Mouse (Mus musculus): ENCODE data around the gene Xpo6. TPM values are rescaled to one million over a fixed set of nuclear protein-coding genes. Genes with fewer than 3 reads are reported as not detected.

The Xpo6 gene
- 19.3 and 19.7 TPM in 2 replicates for polyA plus RNA-seq (2015; fragmentation: Nextera tagmentation; extraction: Ambion mirVana)

DNA sequence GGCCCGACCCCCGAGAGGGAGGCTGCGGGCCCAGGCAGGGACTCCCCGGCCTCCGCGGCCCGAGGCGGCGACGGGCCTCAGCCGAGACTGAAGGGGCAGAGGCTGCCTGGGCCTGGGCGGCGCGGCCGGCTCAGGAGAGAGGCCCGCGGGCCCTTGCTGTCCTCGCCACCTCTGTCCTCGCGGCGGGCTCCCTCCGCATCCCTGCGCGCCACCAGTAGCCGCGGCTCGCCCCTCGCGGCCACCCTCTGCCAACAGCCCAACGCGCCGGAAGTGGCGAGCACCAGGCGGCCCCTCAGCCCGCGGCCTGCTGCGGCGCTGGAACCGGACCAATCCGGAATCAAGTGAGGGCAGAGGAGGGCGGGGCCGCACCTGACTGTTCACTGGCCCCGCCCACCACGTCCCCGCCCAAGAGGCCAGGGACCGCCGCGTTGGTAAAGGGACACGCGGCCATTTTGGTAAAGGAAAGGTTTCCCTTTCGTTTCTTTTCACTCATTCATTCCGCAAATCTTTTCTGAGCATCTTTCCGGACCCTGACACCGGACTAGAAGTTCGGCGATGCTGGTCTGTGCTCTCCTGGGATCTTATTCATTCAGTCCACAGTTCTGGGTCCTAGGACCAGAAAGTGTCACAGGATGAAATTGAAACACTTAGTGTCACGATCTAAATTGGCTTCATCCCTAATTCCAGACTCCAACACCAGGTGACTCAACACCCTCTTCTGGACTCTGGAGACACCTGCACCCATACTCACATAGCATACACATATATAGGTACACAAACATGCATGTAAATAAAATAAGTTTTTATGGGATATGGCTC, at the start of gene Xpo6:
Gene Xpo6, minus strand, starts transcription at position 324 of the 819 bp plus-strand sequence.
- Histone ChIP-seq H3K4me1 (replicated peaks; ENCODE audit: control insufficient read depth, insufficient read depth) (peaks cover 3% of the 10 kb centered on the region), H3K4me3 (ENCODE audit: low read depth, low read length) (peak within 1 kb of the TSS; percentile 92), H3K4me2 (replicated peaks; ENCODE audit: low read depth) (peak within 1 kb of the TSS; percentile 86), H3K27ac (replicated peaks) (peak within 1 kb of the TSS; percentile 95), H3K9me3 (ENCODE audit: control insufficient read depth, low read length) (no peaks in the 10 kb centered on the region), H3K27me3 (ENCODE audit: control insufficient read depth, insufficient read depth, low read length) (no peaks in the 10 kb centered on the region), H3K9ac (ENCODE audit: low read length) (peak within 1 kb of the TSS; percentile 98), H3K36me3 (ENCODE audit: control insufficient read depth, insufficient read depth, low read length) (no peaks in the 10 kb centered on the region)
- peak; percentile 96 for ATAC-seq (ENCODE audit: low FRiP score, low TSS enrichment)
- TF ChIP-seq EP300 (optimal IDR thresholded peaks at IDR 0.05), result no peak
- peak; percentile 30 for TF ChIP-seq CTCF (IDR thresholded peaks at IDR 0.05; ENCODE audit: low read depth)
- WGBS, result under 1% methylated on average over 31 of the region's 57 CpGs
- DNase-seq (ENCODE audit: low spot score), result peak; percentile 98

DNA sequence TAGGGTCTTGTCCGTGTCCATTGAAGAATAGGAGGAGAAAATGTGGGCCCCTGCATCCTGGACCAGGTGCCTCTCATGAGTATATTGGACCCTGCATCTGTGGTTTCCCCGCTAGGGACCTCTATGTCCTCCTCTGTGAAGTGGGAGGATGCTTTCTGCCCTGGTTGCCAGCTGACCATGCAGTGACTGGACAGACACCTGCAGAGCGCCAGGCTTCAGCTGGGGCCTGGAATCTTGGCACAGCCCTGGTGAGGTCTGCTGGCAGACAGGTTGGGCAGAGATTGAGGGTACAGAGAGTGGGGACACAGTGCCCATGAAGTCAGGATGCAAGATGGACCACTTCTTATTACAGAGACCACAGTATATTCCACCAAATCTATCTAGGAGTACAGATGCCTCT, 49.7 kb upstream of the Xpo6 start:
- no peak for ATAC-seq (ENCODE audit: low FRiP score, low TSS enrichment)
- Histone ChIP-seq H3K27ac (replicated peaks) (no peak overlapping the region), H3K36me3 (ENCODE audit: control insufficient read depth, insufficient read depth, low read length) (no peaks in the 10 kb centered on the region), H3K4me3 (ENCODE audit: low read depth, low read length) (no peak overlapping the region), H3K9ac (ENCODE audit: low read length) (no peak overlapping the region), H3K27me3 (ENCODE audit: control insufficient read depth, insufficient read depth, low read length) (no peaks in the 10 kb centered on the region), H3K4me2 (replicated peaks; ENCODE audit: low read depth) (no peak overlapping the region), H3K9me3 (ENCODE audit: control insufficient read depth, low read length) (no peaks in the 10 kb centered on the region), H3K4me1 (replicated peaks; ENCODE audit: control insufficient read depth, insufficient read depth) (0 out of 2 replicates have a peak, but pooled peaks cover 3% of the 10 kb centered on the region)
- 85% methylated on average over 3 of the region's 3 CpGs for WGBS
- TF ChIP-seq EP300 (optimal IDR thresholded peaks at IDR 0.05) (no peak), CTCF (IDR thresholded peaks at IDR 0.05; ENCODE audit: low read depth) (no peak)
- no peak for DNase-seq (ENCODE audit: low spot score)

DNA sequence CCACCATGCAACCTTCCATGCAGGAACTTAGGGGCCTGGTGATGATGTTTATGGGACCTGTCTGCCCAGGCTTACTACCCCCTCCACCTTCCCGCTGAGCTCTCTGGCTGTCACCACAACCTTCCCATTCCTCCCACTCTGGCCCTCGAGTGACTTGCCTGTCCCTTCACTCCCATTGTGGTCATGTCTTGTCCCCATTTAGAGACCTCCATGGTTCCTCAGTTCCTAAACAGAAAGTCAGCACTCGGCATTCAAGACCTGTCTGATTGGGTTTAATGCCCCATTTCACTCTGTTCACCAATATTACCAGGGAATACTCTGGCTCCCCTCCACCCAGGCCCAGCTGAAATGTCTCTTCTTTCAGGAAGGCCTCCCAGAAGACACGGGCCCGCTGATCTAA, 48.8 kb upstream of the Xpo6 start:
- Histone ChIP-seq H3K27me3 (ENCODE audit: control insufficient read depth, insufficient read depth, low read length) (no peaks in the 10 kb centered on the region), H3K36me3 (ENCODE audit: control insufficient read depth, insufficient read depth, low read length) (no peaks in the 10 kb centered on the region), H3K9me3 (ENCODE audit: control insufficient read depth, low read length) (no peaks in the 10 kb centered on the region), H3K4me2 (replicated peaks; ENCODE audit: low read depth) (no peak overlapping the region), H3K4me3 (ENCODE audit: low read depth, low read length) (no peak overlapping the region), H3K9ac (ENCODE audit: low read length) (no peak overlapping the region), H3K4me1 (replicated peaks; ENCODE audit: control insufficient read depth, insufficient read depth) (0 out of 2 replicates have a peak, but pooled peaks cover 3% of the 10 kb centered on the region), H3K27ac (replicated peaks) (no peak overlapping the region)
- WGBS, result 67% methylated on average over 5 of the region's 5 CpGs
- no peak for DNase-seq (ENCODE audit: low spot score)
- no peak for TF ChIP-seq EP300 (optimal IDR thresholded peaks at IDR 0.05)
- TF ChIP-seq CTCF (IDR thresholded peaks at IDR 0.05; ENCODE audit: low read depth), result no peak
- no peak for ATAC-seq (ENCODE audit: low FRiP score, low TSS enrichment)

DNA sequence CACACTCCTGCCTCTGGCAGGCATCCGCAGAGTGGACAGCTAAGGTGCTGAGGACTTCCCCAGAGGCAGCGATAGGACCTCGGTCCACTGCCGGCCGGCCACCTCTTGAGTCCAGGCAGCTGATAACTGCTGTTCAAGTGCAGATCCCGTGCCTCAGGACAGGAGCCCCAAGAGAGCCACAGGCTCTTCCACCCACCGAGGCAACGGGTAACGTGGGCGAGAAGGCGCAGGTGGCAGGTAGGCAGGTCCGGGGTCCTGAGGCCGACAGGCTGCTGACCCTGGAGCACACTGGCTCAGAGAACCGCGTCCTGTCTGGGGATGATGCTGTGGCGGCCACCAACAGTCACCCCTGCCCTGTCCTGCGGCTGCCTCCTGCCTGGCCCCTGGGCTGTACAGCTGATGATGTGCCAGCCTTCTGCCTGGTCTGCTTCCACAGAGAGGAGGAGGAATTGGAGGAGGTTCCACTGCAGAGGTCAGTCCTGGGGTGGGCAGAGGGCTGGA, 48.4 kb upstream of the Xpo6 start:
- H3K36me3 ChIP-seq (ENCODE audit: control insufficient read depth, insufficient read depth, low read length), result no peaks in the 10 kb centered on the region
- no peaks in the 10 kb centered on the region for H3K9me3 ChIP-seq (ENCODE audit: control insufficient read depth, low read length)
- DNase-seq (ENCODE audit: low spot score), result no peak
- H3K4me2 ChIP-seq (replicated peaks; ENCODE audit: low read depth), result peak overlapping the region; percentile 17; the same call in 1 of the 2 replicates
- 0 out of 2 replicates have a peak, but pooled peaks cover 3% of the 10 kb centered on the region for H3K4me1 ChIP-seq (replicated peaks; ENCODE audit: control insufficient read depth, insufficient read depth)
- H3K9ac ChIP-seq (ENCODE audit: low read length), result no peak overlapping the region
- WGBS, result 41% methylated on average over 17 of the region's 17 CpGs
- no peak overlapping the region for H3K27ac ChIP-seq (replicated peaks)
- no peak for TF ChIP-seq EP300 (optimal IDR thresholded peaks at IDR 0.05)
- no peak for TF ChIP-seq CTCF (IDR thresholded peaks at IDR 0.05; ENCODE audit: low read depth)
- H3K27me3 ChIP-seq (ENCODE audit: control insufficient read depth, insufficient read depth, low read length), result no peaks in the 10 kb centered on the region
- no peak overlapping the region for H3K4me3 ChIP-seq (ENCODE audit: low read depth, low read length)
- ATAC-seq (ENCODE audit: low FRiP score, low TSS enrichment), result no peak

DNA sequence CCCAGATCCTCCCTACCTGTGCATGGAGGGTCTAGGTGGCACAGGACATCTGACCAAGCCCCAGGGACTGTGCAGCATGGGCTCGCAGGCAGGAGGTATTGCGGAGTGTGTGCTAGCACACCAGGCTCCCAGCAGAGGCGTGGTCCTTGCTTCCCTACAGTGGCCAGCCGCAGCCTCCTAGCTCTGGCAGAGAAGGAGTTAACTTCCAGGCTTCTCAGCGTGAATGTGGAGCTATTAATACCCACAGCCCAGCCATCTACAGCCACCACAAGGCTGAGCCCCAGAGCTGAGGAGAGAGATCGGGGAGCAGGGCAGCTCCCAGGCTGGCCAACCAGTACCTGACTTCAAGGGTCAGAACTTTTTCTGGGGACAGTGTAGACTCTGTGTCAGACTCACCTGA, 47.8 kb upstream of the Xpo6 start:
- ATAC-seq (ENCODE audit: low FRiP score, low TSS enrichment) (peak; percentile 38; the same call in 1 of the 2 replicates), DNase-seq (ENCODE audit: low spot score) (peak; percentile 24)
- peak overlapping the region; percentile 17; the same call in 1 of the 2 replicates for H3K4me2 ChIP-seq (replicated peaks; ENCODE audit: low read depth)
- H3K4me1 ChIP-seq (replicated peaks; ENCODE audit: control insufficient read depth, insufficient read depth), result 0 out of 2 replicates have a peak, but pooled peaks cover 3% of the 10 kb centered on the region
- 4% methylated on average over 6 of the region's 6 CpGs for WGBS
- H3K4me3 ChIP-seq (ENCODE audit: low read depth, low read length), result no peak overlapping the region
- H3K27ac ChIP-seq (replicated peaks), result no peak overlapping the region
- H3K9me3 ChIP-seq (ENCODE audit: control insufficient read depth, low read length), result no peaks in the 10 kb centered on the region
- 0 out of 2 replicates have a peak overlapping the region, but pooled peaks have one; percentile 31 for H3K9ac ChIP-seq (ENCODE audit: low read length)
- TF ChIP-seq CTCF (IDR thresholded peaks at IDR 0.05; ENCODE audit: low read depth) (no peak; the same call in 1 of the 2 replicates), EP300 (optimal IDR thresholded peaks at IDR 0.05) (no peak)
- no peaks in the 10 kb centered on the region for H3K27me3 ChIP-seq (ENCODE audit: control insufficient read depth, insufficient read depth, low read length)
- H3K36me3 ChIP-seq (ENCODE audit: control insufficient read depth, insufficient read depth, low read length), result no peaks in the 10 kb centered on the region

Measured in stomach, postnatal 0 days (tissue).